Mouse (Mus musculus) forebrain, embryonic 10.5 days (tissue): ENCODE measurements around the gene Sorcs1. TPM values are rescaled to one million over a fixed set of nuclear protein-coding genes. Genes with fewer than 3 reads are reported as not detected.

ENCODE experiments used
- DNase-seq: peaks from one replicate; pipeline ENCODE4 v3.0.0-alpha.2; 2017; ENCODE audit warnings: low spot score; ENCODE audit errors: extremely low spot score
- H3K27ac ChIP-seq: fragments of 300-500 bp; sonication (generic); 2 replicates; pipeline ENCODE4 v1.5.1; 2016; ENCODE audit warnings: mild to moderate bottlenecking
- H3K27me3 ChIP-seq: fragments of 300-500 bp; sonication (generic); 2 replicates; pipeline ENCODE4 v1.6.1; 2016; ENCODE audit warnings: mild to moderate bottlenecking; ENCODE audit not compliant: poor library complexity, severe bottlenecking
- H3K36me3 ChIP-seq: fragments of 300-500 bp; sonication (generic); replicated peaks from 2 replicates; pipeline ENCODE4 v1.6.1; 2016; ENCODE audit warnings: mild to moderate bottlenecking, moderate library complexity
- H3K4me1 ChIP-seq: fragments of 300-500 bp; sonication (generic); 2 replicates; pipeline ENCODE4 v1.6.1; 2016
- H3K4me3 ChIP-seq: fragments of 300-500 bp; sonication (generic); 2 replicates; pipeline ENCODE4 v1.5.1; 2016; ENCODE audit warnings: mild to moderate bottlenecking, moderate library complexity
- H3K9me3 ChIP-seq: fragments of 300-500 bp; sonication (generic); 2 replicates; pipeline ENCODE4 v1.6.1; 2016; ENCODE audit warnings: mild to moderate bottlenecking, moderate library complexity
- WGBS: fragments of 180-500 bp; shearing (Covaris S2); methylation state at CpG from one replicate; pipeline ENCODE4 v1.1.7; 2016; 5-methylcytosine and 5-hydroxymethylcytosine counted together
- polyA plus RNA-seq: library from polyadenylated mRNA; unstranded; fragments of >200 nt; fragmentation: Nextera tagmentation; extraction: Ambion mirVana; gene quantifications from 2 replicates; pipeline ENCODE4 v1.2.1, GENCODE M21; 2016

Gene Sorcs1
- 4.2 and 4.3 TPM in 2 replicates for polyA plus RNA-seq

- peak; percentile 66 for DNase-seq
- H3K4me3 ChIP-seq: peak within 1 kb of the TSS; percentile 73
- peak within 1 kb of the TSS; percentile 86 for H3K27ac ChIP-seq
- peaks cover 19% of the 10 kb centered on the region for H3K4me1 ChIP-seq
- H3K36me3 ChIP-seq: no peaks in the 10 kb centered on the region
- H3K9me3 ChIP-seq: no peaks in the 10 kb centered on the region
- H3K27me3 ChIP-seq: peaks cover 46% of the 10 kb centered on the region
- under 1% methylated on average over 88 of the region's 102 CpGs for WGBS
Observed at GRCm38 (mm10) chr19:50677903-50678896, at the start of gene Sorcs1. Sorcs1 (minus strand) TSS chr19:50678646.

GRCm38 (mm10) chr19:50683277-50683676 is 4.8 kb upstream of the Sorcs1 start:
- no peak for DNase-seq
- WGBS: 81% methylated on average over 2 of the region's 2 CpGs
- peaks cover 27% of the 10 kb centered on the region for H3K27me3 ChIP-seq

GRCm38 (mm10) chr19:50678946-50679345 is 500 bp upstream of the Sorcs1 start:
- H3K27ac ChIP-seq: peak overlapping the region; percentile 86
- 0% methylated on average over 2 of the region's 2 CpGs for WGBS
- no peaks in the 10 kb centered on the region for H3K9me3 ChIP-seq
- peak overlapping the region; percentile 73 for H3K4me3 ChIP-seq
- no peaks in the 10 kb centered on the region for H3K36me3 ChIP-seq
- peaks cover 19% of the 10 kb centered on the region for H3K4me1 ChIP-seq
- DNase-seq: no peak
- peaks cover 46% of the 10 kb centered on the region for H3K27me3 ChIP-seq

More at GRCm38 (mm10) chr19:50683277-50683676, 4.8 kb upstream of the Sorcs1 start:
- H3K4me1 ChIP-seq: peaks cover 5% of the 10 kb centered on the region; the same call in 1 of the 2 replicates
- no peaks in the 10 kb centered on the region for H3K36me3 ChIP-seq
- no peak overlapping the region for H3K27ac ChIP-seq
- no peak overlapping the region for H3K4me3 ChIP-seq
- no peaks in the 10 kb centered on the region for H3K9me3 ChIP-seq

GRCm38 (mm10) chr19:50676578-50677524 is 1.6 kb downstream of the Sorcs1 start:
- WGBS: 38% methylated on average over 19 of the region's 19 CpGs
- DNase-seq: no peak
- Histone ChIP-seq H3K9me3 (no peaks in the 10 kb centered on the region), H3K36me3 (no peaks in the 10 kb centered on the region), H3K27me3 (peaks cover 46% of the 10 kb centered on the region), H3K27ac (no peak overlapping the region), H3K4me1 (peaks cover 19% of the 10 kb centered on the region), H3K4me3 (peak overlapping the region; percentile 73)

- Histone ChIP-seq H3K4me1 (peaks cover 19% of the 10 kb centered on the region), H3K27ac (no peak overlapping the region), H3K9me3 (no peaks in the 10 kb centered on the region), H3K36me3 (no peaks in the 10 kb centered on the region), H3K4me3 (no peak overlapping the region), H3K27me3 (peaks cover 36% of the 10 kb centered on the region)
- WGBS: 81% methylated on average over 5 of the region's 5 CpGs
- no peak for DNase-seq
Observed at GRCm38 (mm10) chr19:50674921-50675320, 3.5 kb downstream of the Sorcs1 start.

- WGBS: 69% methylated on average over 8 of the region's 8 CpGs
- peaks cover 8% of the 10 kb centered on the region for H3K4me1 ChIP-seq
- no peak overlapping the region for H3K27ac ChIP-seq
- no peaks in the 10 kb centered on the region for H3K36me3 ChIP-seq
- H3K27me3 ChIP-seq: no peaks in the 10 kb centered on the region
- no peak for DNase-seq
- no peak overlapping the region for H3K4me3 ChIP-seq
- no peaks in the 10 kb centered on the region for H3K9me3 ChIP-seq
Observed at GRCm38 (mm10) chr19:50667516-50667915, 10.9 kb downstream of the Sorcs1 start.

- Histone ChIP-seq H3K4me3 (no peak overlapping the region), H3K9me3 (no peaks in the 10 kb centered on the region), H3K4me1 (peaks cover 8% of the 10 kb centered on the region), H3K27me3 (no peaks in the 10 kb centered on the region), H3K27ac (no peak overlapping the region), H3K36me3 (no peaks in the 10 kb centered on the region)
- no peak for DNase-seq
- WGBS: 80% methylated on average over 1 of the region's 1 CpGs
Observed at GRCm38 (mm10) chr19:50664311-50664710, 14.1 kb downstream of the Sorcs1 start.

- no peak overlapping the region for H3K27ac ChIP-seq
- H3K27me3 ChIP-seq: no peaks in the 10 kb centered on the region
- H3K36me3 ChIP-seq: no peaks in the 10 kb centered on the region
- H3K4me3 ChIP-seq: no peak overlapping the region
- no peak for DNase-seq
- no peaks in the 10 kb centered on the region for H3K9me3 ChIP-seq
- 82% methylated on average over 4 of the region's 4 CpGs for WGBS
- H3K4me1 ChIP-seq: no peaks in the 10 kb centered on the region
Observed at GRCm38 (mm10) chr19:50659144-50659543, 19.3 kb downstream of the Sorcs1 start.

GRCm38 (mm10) chr19:50652750-50653149 is 25.7 kb downstream of the Sorcs1 start:
- H3K36me3 ChIP-seq: no peaks in the 10 kb centered on the region
- DNase-seq: no peak
- no peak overlapping the region for H3K27ac ChIP-seq
- no peaks in the 10 kb centered on the region for H3K27me3 ChIP-seq
- WGBS: 90% methylated on average over 5 of the region's 5 CpGs
- no peaks in the 10 kb centered on the region for H3K9me3 ChIP-seq
- H3K4me3 ChIP-seq: no peak overlapping the region
- H3K4me1 ChIP-seq: no peaks in the 10 kb centered on the region

GRCm38 (mm10) chr19:50643836-50644235 is 34.6 kb downstream of the Sorcs1 start:
- 69% methylated on average over 1 of the region's 1 CpGs for WGBS
- no peak for DNase-seq
- Histone ChIP-seq H3K4me3 (no peak overlapping the region), H3K36me3 (no peaks in the 10 kb centered on the region), H3K4me1 (peaks cover 15% of the 10 kb centered on the region), H3K27me3 (no peaks in the 10 kb centered on the region), H3K9me3 (no peaks in the 10 kb centered on the region), H3K27ac (no peak overlapping the region)

- Histone ChIP-seq H3K4me3 (no peak overlapping the region), H3K27ac (no peak overlapping the region), H3K9me3 (no peaks in the 10 kb centered on the region), H3K36me3 (no peaks in the 10 kb centered on the region), H3K4me1 (peaks cover 15% of the 10 kb centered on the region), H3K27me3 (no peaks in the 10 kb centered on the region)
- DNase-seq: no peak
- WGBS: 66% methylated on average over 1 of the region's 1 CpGs
Observed at GRCm38 (mm10) chr19:50642121-50642520, 36.3 kb downstream of the Sorcs1 start.

- H3K4me3 ChIP-seq: no peak overlapping the region
- no peak for DNase-seq
- 85% methylated on average over 8 of the region's 8 CpGs for WGBS
- 0 out of 2 replicates have a peak overlapping the region, but pooled peaks have one; percentile 30 for H3K27ac ChIP-seq
- H3K4me1 ChIP-seq: peaks cover 15% of the 10 kb centered on the region
- no peaks in the 10 kb centered on the region for H3K27me3 ChIP-seq
- H3K9me3 ChIP-seq: no peaks in the 10 kb centered on the region
- H3K36me3 ChIP-seq: no peaks in the 10 kb centered on the region
Observed at GRCm38 (mm10) chr19:50640251-50641032, 38.0 kb downstream of the Sorcs1 start.
